Mouse (Mus musculus): Measurements from ENCODE around the gene Ttll1.

- no peak for TF ChIP-seq TAL1 (conservative IDR thresholded peaks at IDR 0.05; ENCODE audit: low read depth, low read length)
- no peak for TF ChIP-seq CTCF (IDR thresholded peaks at IDR 0.05; ENCODE audit: low read depth, low read length)
- TF ChIP-seq GATA1 (IDR thresholded peaks at IDR 0.05; ENCODE audit: borderline replicate concordance, low read length), result no peak
- TF ChIP-seq POLR2AphosphoS5 (IDR thresholded peaks at IDR 0.05; ENCODE audit: insufficient replicate concordance, low read depth, low read length), result no peak
These were observed 39.4 kb upstream of the Ttll1 start for GRCm38 (mm10) chr15:83550137-83550536.
